Mouse (Mus musculus) G1E (cell line): ENCODE measurements at regions not wholly inside any gene's neighbourhood (a gene's known extent, or its start where the extent isn't known, plus 50 kb on each side); places are given as distances from the start of the nearest gene placed in this dataset.

Source experiments
- ATAC-seq: 2 replicates; pipeline ENCODE4 v1.8.0; 2016; ENCODE audit warnings: mild to moderate bottlenecking; ENCODE audit not compliant: insufficient number of reproducible peaks, poor library complexity, low FRiP score, severe bottlenecking; ENCODE audit errors: extremely low read depth
- DNase-seq: peaks from one replicate; pipeline ENCODE4 v3.0.0; 2012; ENCODE audit warnings: low spot score
- H3K27me3 ChIP-seq: 2 replicates; pipeline ENCODE4 v1.6.1; 2012; ENCODE audit warnings: mild to moderate bottlenecking, low read length, inconsistent platforms; ENCODE audit not compliant: insufficient read depth
- H3K36me3 ChIP-seq: replicated peaks from 2 replicates; pipeline ENCODE3; 2012; ENCODE audit warnings: mild to moderate bottlenecking, inconsistent platforms
- H3K4me1 ChIP-seq: 2 replicates; pipeline ENCODE4 v1.6.1; 2012; ENCODE audit warnings: low read depth, low read length, inconsistent platforms, mixed read lengths; ENCODE audit not compliant: insufficient read depth
- H3K4me3 ChIP-seq: 2 replicates; pipeline ENCODE4 v1.5.1; 2012; ENCODE audit warnings: low read depth, mild to moderate bottlenecking, inconsistent platforms, low read length, moderate library complexity, mixed read lengths
- H3K9me3 ChIP-seq: replicated peaks from 2 replicates; pipeline ENCODE4 v1.6.1; 2012; ENCODE audit warnings: inconsistent platforms
- CTCF ChIP-seq: IDR thresholded peaks from 2 replicates; pipeline ENCODE4 v1.5.1; 2012; ENCODE audit warnings: low read depth, low read length, inconsistent platforms, mixed read lengths
- GATA1 ChIP-seq: IDR thresholded peaks from 2 replicates; pipeline ENCODE4 v1.6.1; 2012; ENCODE audit warnings: borderline replicate concordance, low read length, inconsistent platforms, mixed read lengths
- GATA2 ChIP-seq: IDR thresholded peaks from 2 replicates; pipeline ENCODE4 v1.6.1; 2012; ENCODE audit warnings: low read depth, low read length, inconsistent platforms, borderline replicate concordance
- POLR2AphosphoS5 ChIP-seq: IDR thresholded peaks from 2 replicates; pipeline ENCODE4 v1.6.1; 2012; ENCODE audit warnings: low read depth, low read length, inconsistent platforms; ENCODE audit not compliant: insufficient replicate concordance
- TAL1 ChIP-seq: conservative IDR thresholded peaks from 2 replicates; pipeline ENCODE4 v1.6.1; 2012; ENCODE audit warnings: low read depth, low read length, inconsistent platforms, mixed read lengths

DNA sequence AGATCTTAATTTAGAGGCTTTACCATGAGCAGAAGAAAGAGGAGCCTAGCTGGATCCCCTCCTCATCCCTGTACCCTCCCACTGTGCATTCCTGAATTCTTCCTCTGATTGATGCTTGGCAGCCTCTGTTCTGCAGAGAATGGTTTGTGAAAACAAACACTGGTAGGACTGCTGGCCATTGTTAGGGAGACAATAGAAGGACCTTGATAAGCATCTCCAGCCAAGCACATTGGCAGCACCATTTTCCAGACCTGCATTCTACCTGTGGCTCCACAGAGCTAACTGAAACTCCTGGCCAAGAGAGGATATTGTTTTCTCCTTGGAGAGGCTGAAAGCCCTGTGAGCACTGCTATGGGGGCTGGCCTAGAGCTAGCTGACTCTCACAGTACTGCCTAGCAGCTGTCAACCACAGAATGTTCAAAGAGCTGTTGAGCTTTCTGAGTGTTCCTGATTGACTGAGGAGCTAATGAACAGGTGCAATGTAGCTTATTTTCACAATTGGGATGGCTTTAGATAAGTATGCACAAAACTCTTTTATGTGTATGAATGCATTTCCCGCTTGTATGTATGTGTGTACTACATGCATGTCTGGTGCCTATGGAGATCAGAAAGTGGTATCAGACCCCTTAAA, 111.5 kb downstream of the Edn1 start:
- Histone ChIP-seq H3K27me3 (no peaks in the 10 kb centered on the region), H3K36me3 (no peaks in the 10 kb centered on the region), H3K4me3 (no peak overlapping the region), H3K4me1 (no peaks in the 10 kb centered on the region), H3K9me3 (peaks cover 2% of the 10 kb centered on the region; the same call in 1 of the 2 replicates)
- DNase-seq (no peak), ATAC-seq (no peak)
- TF ChIP-seq GATA2 (no peak), CTCF (no peak), GATA1 (no peak), TAL1 (no peak)

- H3K4me3 ChIP-seq = no peak overlapping the region
- no peaks in the 10 kb centered on the region for H3K27me3 ChIP-seq
- TF ChIP-seq TAL1 (no peak), GATA2 (no peak), POLR2AphosphoS5 (no peak), CTCF (no peak), GATA1 (no peak)
- H3K4me1 ChIP-seq = no peaks in the 10 kb centered on the region
- H3K9me3 ChIP-seq = peaks cover 2% of the 10 kb centered on the region; the same call in 1 of the 2 replicates
- ATAC-seq (no peak), DNase-seq (no peak)
- no peaks in the 10 kb centered on the region for H3K36me3 ChIP-seq
Observed at GRCm38 (mm10) chr13:42446921-42447320, 145.6 kb downstream of the Edn1 start.

DNA sequence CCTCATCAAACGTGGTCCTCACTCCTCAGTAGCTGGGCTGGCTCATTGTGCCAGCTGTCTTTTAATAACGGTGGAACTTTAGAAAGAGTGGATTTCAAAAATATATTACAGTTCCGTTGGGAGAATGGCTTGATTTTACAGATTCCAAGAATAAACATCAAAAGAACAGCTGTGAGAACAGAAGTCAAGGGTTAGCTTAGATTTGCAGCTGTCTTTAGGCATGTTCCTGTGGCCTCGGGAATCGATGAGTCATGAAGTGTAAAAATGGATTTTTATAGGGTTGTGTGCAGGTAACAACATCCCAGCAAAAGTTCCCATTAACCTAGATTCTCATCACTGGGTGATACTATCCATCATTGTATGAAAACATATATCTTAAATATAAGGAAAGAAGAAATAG, 152.4 kb downstream of the Edn1 start:
- Histone ChIP-seq H3K4me1 (no peaks in the 10 kb centered on the region), H3K27me3 (no peaks in the 10 kb centered on the region), H3K9me3 (no peaks in the 10 kb centered on the region), H3K36me3 (no peaks in the 10 kb centered on the region), H3K4me3 (no peak overlapping the region)
- no peak for TF ChIP-seq TAL1
- no peak for DNase-seq
- ATAC-seq = no peak

- ATAC-seq (no peak), DNase-seq (no peak)
- Histone ChIP-seq H3K4me1 (no peaks in the 10 kb centered on the region), H3K9me3 (0 out of 2 replicates have a peak, but pooled peaks cover 2% of the 10 kb centered on the region), H3K4me3 (no peak overlapping the region), H3K36me3 (no peaks in the 10 kb centered on the region), H3K27me3 (no peaks in the 10 kb centered on the region)
- TF ChIP-seq TAL1 (no peak), POLR2AphosphoS5 (no peak), GATA1 (no peak), CTCF (no peak), GATA2 (no peak)
Observed at GRCm38 (mm10) chr13:42459892-42460291, 158.6 kb downstream of the Edn1 start.

GRCm38 (mm10) chr13:42478825-42479224, 177.5 kb downstream of the Edn1 start:
- no peak overlapping the region for H3K4me3 ChIP-seq
- H3K9me3 ChIP-seq = peaks cover 20% of the 10 kb centered on the region
- H3K27me3 ChIP-seq = no peaks in the 10 kb centered on the region
- ATAC-seq (no peak), DNase-seq (no peak)
- H3K36me3 ChIP-seq = no peaks in the 10 kb centered on the region
- TF ChIP-seq GATA2 = no peak
- no peak for TF ChIP-seq CTCF
- no peak for TF ChIP-seq TAL1
- TF ChIP-seq GATA1 = no peak
- no peak for TF ChIP-seq POLR2AphosphoS5
- no peaks in the 10 kb centered on the region for H3K4me1 ChIP-seq

- Histone ChIP-seq H3K4me1 (no peaks in the 10 kb centered on the region), H3K9me3 (no peaks in the 10 kb centered on the region), H3K36me3 (no peaks in the 10 kb centered on the region), H3K4me3 (no peak overlapping the region), H3K27me3 (no peaks in the 10 kb centered on the region)
- DNase-seq = no peak
- no peak for TF ChIP-seq GATA2
- ATAC-seq = no peak
Observed at GRCm38 (mm10) chr13:42490956-42491680, 189.3 kb upstream of the Phactr1 start.

DNA sequence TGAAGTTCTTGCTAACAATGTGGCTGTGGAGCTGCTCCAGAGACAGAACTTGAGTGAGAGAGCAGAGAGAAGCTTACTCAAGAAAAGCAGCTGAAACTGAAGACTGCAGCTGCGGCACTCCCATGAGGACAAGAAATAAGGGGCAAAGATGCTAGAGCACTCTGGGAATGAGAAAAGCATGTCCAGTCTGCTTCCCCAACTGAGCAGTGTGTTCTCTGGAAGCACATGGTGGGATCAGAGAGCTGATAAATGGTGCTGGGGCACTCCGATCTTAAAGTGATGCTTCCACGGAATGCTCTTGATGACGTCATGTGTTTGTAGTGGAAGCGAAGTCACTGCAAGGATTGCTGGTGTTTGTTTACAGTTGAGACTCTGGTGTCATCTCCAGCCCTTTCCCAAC, 186.1 kb upstream of the Phactr1 start:
- TF ChIP-seq TAL1 (no peak), CTCF (no peak)
- Histone ChIP-seq H3K9me3 (no peaks in the 10 kb centered on the region), H3K4me1 (no peaks in the 10 kb centered on the region), H3K27me3 (no peaks in the 10 kb centered on the region), H3K36me3 (no peaks in the 10 kb centered on the region), H3K4me3 (no peak overlapping the region)
- ATAC-seq (no peak), DNase-seq (no peak)
